Mouse (Mus musculus) kidney, postnatal 14 days (tissue): Measurements from ENCODE around the gene Chl1.
A peak's percentile ranks its signal among the peaks of the same experiment; 100 is the strongest.

Experiments used
- DNase-seq: peaks from one replicate; pipeline ENCODE4 v3.0.0; 2022; ENCODE audit warnings: mixed read lengths

The Chl1 gene

DNA sequence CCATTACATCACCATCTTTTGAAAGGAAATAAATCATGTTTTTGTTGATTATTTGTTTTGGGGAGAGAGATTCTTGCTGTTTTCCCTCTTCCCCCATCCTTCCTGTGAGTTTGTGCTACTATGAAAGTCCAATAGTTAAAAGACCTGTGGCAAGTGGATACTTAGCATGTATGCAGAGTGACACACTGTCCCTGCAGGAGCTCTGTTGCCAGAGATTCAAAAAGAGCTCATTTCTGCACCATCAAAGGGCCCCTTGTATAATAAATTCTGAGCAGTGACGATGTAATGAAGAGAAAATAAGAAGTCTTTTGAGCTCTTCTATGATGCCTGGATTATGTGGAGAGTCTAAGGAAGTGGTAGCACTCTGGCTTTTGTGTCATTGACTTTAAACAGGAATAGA lies 33.4 kb downstream of the Chl1 start:
- no peak for DNase-seq

DNA sequence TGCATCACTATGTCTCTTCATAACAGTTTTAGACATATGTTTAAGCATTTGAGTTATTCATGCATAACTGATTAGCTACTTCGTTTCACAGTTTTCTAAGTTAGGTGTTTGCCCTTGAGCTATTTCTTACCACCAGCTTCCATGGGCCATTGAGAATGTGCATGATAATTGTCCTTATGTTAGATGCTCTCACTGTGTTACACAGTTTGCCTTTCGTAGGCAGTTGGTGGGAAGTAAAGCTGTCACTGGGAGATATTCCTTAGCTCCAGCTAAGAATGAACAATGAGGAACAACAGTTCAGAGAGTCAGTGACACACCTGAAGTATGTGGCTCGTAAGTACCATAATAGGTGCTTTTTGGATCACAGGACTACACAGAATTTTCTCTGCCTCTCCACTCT lies 35.9 kb downstream of the Chl1 start:
- DNase-seq, result no peak

DNA sequence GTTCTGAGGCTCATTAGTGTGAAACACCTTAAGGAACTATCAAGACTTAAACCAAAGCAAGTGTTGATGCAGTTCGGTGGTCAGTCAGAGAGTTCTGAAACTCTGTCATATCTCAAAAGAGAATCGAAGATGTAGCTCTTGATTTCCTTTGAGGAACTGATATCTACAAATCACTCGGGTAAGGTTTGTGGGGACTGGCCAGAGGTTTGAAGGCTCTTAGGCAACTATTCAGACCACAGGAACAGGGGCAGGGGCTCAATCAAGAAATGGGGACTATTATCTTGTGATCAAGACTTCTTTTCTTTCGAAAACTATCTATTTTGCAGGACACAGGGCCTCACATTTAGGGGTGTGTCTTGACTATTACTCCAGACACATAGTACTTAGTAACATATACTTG lies 39.5 kb downstream of the Chl1 start:
- DNase-seq, result no peak

DNA sequence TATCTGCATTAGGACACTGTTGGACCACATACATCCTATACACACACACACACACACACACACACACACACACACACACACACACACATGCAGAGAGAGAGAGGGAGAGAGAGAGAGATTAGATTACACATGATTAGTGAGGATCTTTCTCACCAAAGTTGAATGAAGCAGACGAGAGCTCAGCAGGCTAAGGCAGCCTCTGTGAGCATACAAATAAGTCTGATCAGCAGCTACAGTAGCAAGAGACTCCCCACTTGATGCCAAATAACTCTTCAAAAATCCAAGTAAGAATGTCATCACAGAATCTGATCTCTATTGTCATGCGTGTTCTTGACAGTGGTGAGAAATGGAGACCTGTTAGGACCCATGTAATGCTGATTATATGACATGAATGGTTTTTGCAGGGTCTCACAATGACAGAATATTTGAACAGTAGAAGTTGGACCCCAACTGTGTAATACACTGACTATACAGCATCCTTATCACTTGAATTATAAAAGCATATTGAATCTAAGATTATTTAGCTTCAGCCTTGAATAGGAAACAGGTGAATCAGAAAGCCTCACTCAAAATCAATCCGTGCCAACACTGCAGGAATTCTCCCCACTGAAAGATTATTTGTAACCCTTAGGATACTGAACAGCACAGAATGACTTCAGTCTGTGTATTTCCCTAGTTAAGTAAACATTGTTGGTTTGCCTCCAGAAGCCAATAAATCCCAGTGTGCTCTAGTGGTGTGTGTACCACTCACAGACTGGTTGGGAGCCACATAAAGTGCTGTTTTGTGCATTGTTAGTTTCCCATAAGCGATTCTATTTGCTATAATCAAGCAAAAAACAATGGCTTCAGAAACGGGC lies 47.9 kb downstream of the Chl1 start:
- no peak for DNase-seq

DNA sequence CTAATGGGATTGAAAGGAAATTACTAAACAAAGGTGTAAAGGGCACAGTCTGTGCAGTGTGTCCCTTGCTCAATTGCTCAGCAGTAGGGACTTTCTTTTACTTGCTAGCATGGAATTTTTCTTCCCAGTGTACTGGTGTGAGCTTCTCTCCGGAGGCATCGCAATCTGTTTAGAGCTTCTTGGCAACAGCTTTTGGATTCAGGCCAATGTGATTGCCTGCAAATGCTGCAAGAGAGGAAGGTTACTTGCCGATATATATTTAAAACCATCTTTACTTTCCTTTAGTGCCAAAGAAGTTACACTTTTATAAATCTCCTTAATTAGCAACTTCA lies 48.5 kb downstream of the Chl1 start:
- peak; percentile 2 for DNase-seq

- no peak for DNase-seq
Observed at GRCm38 (mm10) chr6:103559344-103559743, 49.0 kb downstream of the Chl1 start.

GRCm38 (mm10) chr6:103564811-103565210 lies 54.4 kb downstream of the Chl1 start:
- no peak for DNase-seq

DNA sequence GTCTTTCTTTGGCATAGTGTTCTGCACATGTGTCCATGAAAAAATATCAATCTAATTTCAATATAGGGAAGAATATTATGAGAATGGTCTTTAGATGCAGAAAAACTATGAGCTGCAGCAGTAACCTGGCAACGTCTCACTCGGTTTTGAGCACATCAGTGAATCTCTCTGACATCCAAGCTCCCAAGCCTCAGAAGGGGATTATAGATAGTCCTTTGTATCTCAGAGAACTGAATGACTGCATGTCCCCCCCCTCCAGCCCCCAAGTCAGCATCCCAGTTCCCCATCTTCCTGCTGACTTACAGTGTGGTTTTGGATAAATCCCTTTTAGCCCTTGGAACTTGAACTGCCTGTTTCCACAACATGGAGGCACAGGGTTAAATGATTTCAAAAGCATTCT lies 56.9 kb downstream of the Chl1 start:
- no peak for DNase-seq

DNA sequence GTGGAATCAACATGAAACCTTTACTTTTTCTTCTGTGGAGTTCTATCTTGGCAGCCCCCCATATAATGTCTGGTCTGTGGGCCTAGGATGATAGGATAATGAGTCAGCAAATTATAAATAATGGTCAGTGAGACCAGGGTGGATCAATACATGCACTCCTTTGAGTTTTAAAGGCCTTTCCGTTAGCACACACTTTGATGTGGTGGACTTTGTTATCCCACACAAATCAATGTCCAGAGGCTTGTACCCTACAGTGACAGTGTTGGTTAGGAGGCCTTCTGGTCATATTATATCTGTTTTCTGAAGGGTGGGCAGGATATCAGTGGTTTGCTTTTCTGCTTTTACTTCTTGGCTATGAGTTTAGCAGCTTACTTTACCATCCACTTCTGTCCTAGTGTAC lies 62.3 kb downstream of the Chl1 start:
- DNase-seq, result no peak

DNA sequence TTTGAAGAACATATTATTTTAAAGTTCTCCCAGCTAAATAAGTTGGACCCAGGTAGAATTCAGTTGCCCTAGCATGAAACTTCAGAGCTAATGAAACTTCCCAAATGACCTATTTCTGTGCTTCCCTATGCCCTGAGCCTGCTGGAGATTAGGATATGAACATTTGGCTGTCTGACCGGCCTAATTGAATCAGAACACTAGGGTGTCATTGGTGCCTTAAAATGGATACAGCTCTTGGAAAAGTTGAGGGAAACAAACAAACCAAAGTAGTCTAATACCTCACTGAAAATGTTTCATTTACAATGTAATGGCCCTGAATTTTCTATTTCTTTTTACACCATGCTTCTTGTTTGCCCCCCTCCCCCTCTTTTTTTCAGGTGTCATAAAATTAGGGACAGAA lies 73.8 kb downstream of the Chl1 start:
- no peak for DNase-seq

DNA sequence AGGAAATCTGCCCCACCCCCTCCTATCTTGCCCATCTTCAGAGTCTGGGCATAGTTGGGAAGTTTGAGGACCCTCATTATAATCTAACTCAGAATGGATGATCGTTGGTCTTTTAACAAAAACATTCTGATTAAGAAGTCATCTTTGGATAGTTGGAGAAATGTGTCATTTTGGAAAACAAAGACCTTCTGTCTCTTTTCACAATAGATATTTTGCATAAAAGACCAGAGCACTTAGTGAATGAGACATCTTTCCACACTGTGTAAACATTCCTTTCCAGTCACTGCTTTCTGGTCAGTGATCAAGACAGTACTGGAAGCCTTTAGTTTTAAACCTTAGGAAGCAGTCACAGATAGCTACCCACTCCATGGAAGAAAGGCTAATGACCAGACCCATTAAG lies 75.3 kb downstream of the Chl1 start:
- no peak for DNase-seq

GRCm38 (mm10) chr6:103586081-103586480 lies 75.7 kb downstream of the Chl1 start:
- DNase-seq, result no peak

GRCm38 (mm10) chr6:103602070-103602469 lies 91.7 kb downstream of the Chl1 start:
- no peak for DNase-seq

- DNase-seq, result no peak
Observed at GRCm38 (mm10) chr6:103610656-103611055, 100.3 kb downstream of the Chl1 start.

GRCm38 (mm10) chr6:103612626-103613025 lies 102.2 kb downstream of the Chl1 start:
- no peak for DNase-seq

GRCm38 (mm10) chr6:103613714-103614113 lies 103.3 kb downstream of the Chl1 start:
- no peak for DNase-seq

DNA sequence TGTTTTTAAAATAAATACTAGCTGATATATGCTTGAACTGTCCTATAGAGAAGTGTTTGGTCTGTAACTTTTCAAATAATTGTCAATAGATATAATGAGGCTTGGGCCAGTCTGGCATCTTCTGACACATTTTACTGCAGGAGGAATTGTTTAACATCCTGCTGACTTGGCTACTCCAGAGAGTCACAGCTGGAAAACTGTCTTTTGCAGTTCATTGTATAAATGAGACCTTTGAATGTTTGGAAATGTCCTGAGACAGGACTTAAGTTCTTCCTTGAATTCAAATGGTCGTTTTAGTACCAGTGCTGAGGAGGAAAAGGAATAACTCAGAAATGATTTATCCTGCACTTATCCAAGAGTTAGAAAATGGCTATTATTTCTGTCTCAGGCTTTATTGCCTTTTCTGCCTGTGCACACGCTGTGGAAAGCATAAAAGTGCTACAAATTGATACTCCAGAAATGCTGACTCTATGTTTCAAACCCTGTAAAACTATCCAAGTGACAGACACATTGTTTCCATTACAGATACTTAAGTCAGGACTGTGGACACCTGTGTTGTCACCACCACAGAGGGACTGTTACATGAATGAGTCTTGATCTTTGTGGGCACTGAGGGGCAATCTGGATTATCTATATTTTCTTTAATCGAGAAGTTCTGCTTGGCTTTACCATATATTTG lies 105.7 kb downstream of the Chl1 start:
- DNase-seq, result no peak

DNA sequence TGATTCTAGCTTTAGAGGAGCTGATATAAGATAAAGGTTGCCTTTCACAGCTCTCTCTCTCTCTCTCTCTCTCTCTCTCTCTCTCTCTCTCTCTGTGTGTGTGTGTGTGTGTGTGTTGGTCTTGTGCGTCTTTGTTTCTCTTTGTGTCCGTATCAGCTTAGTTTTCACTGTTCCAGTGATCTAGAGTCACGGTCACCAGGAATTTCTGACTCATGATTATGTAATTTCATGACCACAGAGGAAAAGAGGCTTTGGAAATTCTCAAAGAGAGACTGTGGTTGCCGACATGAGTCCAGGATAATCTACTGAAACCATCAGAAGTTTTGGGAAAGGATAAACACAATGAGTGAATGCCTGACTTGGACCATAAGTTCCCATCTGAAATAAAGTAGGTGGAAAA lies 110.5 kb downstream of the Chl1 start:
- no peak for DNase-seq

DNA sequence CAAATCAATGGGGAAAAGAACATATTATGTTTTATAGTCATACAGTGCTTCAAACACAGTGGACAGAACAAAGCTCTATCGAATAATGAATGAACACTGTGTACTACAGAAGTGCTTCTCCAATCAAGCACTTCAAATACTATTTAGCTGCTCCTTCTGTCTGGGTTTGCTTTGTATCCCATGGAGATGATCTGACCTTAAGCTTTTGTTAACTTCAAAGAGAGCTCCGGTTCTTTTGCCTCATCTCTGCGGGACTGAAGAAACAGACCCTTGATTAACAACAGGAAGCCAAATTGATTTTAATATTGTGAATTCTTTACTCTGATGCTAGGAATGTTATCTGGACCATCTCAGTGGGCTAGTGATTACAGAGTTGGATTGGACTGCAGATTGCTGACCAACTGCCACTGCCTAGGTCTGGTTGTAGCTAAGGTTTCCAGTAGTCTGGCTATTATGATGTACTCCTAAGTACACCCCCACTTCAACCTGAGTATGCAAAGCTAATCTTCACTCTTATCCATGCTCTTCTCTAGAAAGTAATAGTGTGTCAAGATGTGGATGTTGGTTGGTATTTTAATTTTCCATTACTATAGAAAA lies 111.8 kb downstream of the Chl1 start:
- DNase-seq, result no peak

DNA sequence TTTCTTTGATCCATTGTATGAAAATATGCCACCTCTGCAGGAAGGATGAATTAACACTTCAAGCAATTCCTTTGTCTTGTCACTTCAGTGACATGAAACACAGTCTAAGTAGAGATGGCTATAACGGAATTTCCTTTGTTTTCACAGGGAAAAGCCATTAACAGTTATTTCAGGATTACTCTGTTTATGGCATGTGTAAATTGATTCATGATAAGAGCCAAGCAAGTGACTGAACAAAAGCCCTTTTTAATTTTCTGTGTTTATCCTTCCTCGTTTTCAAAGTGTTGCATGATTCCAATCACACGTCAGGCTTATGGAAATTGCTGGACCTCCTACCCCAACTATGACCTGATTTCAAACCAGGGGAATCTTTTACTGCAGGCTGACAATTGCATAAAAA lies 122.5 kb downstream of the Chl1 start:
- DNase-seq, result no peak

DNA sequence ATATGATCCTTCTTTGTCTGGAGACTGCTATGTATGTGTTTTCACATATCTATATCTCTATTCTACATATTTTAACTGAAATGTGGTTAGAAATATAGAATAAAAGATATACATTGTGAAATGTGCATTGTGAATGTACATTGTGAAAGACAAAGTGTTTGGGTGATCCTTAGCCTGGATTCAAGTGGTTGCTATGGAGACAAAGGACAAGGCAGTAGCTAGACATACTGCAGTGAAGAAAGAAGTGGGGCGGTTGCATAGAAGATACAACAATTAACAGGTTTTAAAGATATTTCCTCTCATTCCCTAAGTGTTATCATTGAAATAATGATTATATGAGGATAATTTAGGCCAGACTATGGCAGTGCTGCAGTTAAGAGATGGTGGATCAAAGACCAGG lies 146.4 kb downstream of the Chl1 start:
- DNase-seq, result no peak

GRCm38 (mm10) chr6:103659173-103659572 lies 148.8 kb downstream of the Chl1 start:
- no peak for DNase-seq

GRCm38 (mm10) chr6:103665206-103665605 lies 154.8 kb downstream of the Chl1 start:
- DNase-seq, result no peak

DNA sequence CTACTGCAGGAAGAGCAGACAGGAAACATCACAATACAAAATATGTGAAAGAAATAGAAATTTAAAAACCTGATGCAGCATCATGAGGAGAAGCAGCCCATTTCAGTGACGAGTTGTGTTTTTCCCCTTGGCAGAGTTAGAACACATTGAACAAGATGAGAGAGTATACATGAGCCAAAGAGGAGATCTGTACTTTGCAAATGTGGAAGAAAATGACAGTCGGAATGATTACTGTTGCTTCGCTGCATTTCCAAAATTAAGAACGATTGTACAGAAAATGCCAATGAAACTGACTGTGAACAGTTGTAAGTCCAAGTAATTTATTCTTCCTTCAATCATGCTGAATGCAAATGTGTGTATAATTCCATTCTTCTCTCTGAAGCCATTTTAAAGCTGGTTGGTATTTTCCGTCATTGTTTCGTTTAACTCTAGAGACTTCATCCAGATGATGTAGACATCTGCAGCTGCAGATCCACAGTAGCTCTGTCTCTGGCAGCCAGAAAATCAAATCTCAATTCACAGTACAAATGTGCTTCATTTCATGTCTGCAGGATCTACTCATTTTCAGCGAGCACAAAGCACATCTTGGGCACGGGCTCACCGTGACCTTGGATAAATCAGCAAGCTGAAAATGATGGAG lies 155.4 kb downstream of the Chl1 start:
- DNase-seq, result no peak
